Mouse (Mus musculus) liver, adult 2 months (tissue): ENCODE measurements around the gene Aurkb. TPM values are rescaled to one million over a fixed set of nuclear protein-coding genes. Genes with fewer than 3 reads are reported as not detected.
A peak's percentile ranks its signal among the peaks of the same experiment; 100 is the strongest.
"Not testable (repeated sequence)": the region's sequence is repeated elsewhere in the genome, so short reads cannot be mapped to it uniquely, and the experiment has no call there.

Experiments used
- DNase-seq: peaks from one replicate; pipeline ENCODE4 v3.0.0-alpha.2; 2011; ENCODE audit warnings: low read depth, low spot score; ENCODE audit errors: extremely low read depth
- H3K27ac ChIP-seq: fragments of 200-500 bp; replicated peaks from 2 replicates; pipeline ENCODE4 v1.5.1; 2012; ENCODE audit warnings: low read depth, mild to moderate bottlenecking, control low read depth, inconsistent platforms, low read length; ENCODE audit not compliant: insufficient read depth
- H3K27me3 ChIP-seq: fragments of 200-500 bp; 2 replicates; pipeline ENCODE4 v1.6.1; 2012; ENCODE audit warnings: mild to moderate bottlenecking, moderate library complexity, low read length, inconsistent platforms; ENCODE audit not compliant: control insufficient read depth, insufficient read depth
- H3K36me3 ChIP-seq: fragments of 200-500 bp; 2 replicates; pipeline ENCODE4 v1.6.1; 2012; ENCODE audit warnings: low read length, inconsistent platforms; ENCODE audit not compliant: control insufficient read depth, insufficient read depth
- H3K4me1 ChIP-seq: fragments of 200-500 bp; 2 replicates; pipeline ENCODE4 v1.6.1; 2011; ENCODE audit warnings: low read length; ENCODE audit not compliant: control insufficient read depth, insufficient read depth
- H3K4me3 ChIP-seq: fragments of 200-500 bp; 2 replicates; pipeline ENCODE4 v1.5.1; 2011; ENCODE audit warnings: low read depth, mild to moderate bottlenecking, control low read depth, low read length, moderate library complexity; ENCODE audit not compliant: insufficient read depth
- H3K79me2 ChIP-seq: fragments of 200-500 bp; 2 replicates; pipeline ENCODE4 v1.6.1; 2012; ENCODE audit warnings: inconsistent platforms, mild to moderate bottlenecking, low read length, moderate library complexity; ENCODE audit not compliant: control insufficient read depth, insufficient read depth
- H3K9ac ChIP-seq: fragments of 200-500 bp; 2 replicates; pipeline ENCODE4 v1.6.1; 2012; ENCODE audit warnings: low read depth, mild to moderate bottlenecking, control low read depth, inconsistent platforms, low read length
- CTCF ChIP-seq: fragments of 200-500 bp; IDR thresholded peaks from 2 replicates; pipeline ENCODE4 v1.5.1; 2011; ENCODE audit warnings: low read depth, low read length, control low read depth
- POLR2A ChIP-seq: fragments of 200-500 bp; IDR thresholded peaks from 2 replicates; pipeline ENCODE4 v1.6.1; 2011; ENCODE audit warnings: low read length, control low read depth; ENCODE audit not compliant: insufficient read depth; ENCODE audit errors: extremely low read depth
- WGBS: fragments of 180-500 bp; shearing (Covaris S2); methylation state at CpG from one replicate; pipeline ENCODE4 v1.1.7; 2018; 5-methylcytosine and 5-hydroxymethylcytosine counted together
- polyA plus RNA-seq: library from polyadenylated mRNA; depleted of rRNA; stranded (reverse); fragments of >200 nt; gene quantifications from 2 replicates; pipeline ENCODE4 v1.2.3, GENCODE M21; 2012; rRNA removed
- total RNA-seq: library from RNA; depleted of rRNA; stranded (reverse); fragments of >200 nt; gene quantifications from 2 replicates; pipeline ENCODE4 v1.2.3, GENCODE M21; 2014; rRNA removed

Gene Aurkb
- total RNA-seq (0.37 and 1.2 TPM in 2 replicates), polyA plus RNA-seq (0.34 and 0.66 TPM in 2 replicates)

GRCm38 (mm10) chr11:69045531-69046394, at the start of gene Aurkb:
Aurkb (plus strand) TSS chr11:69045647.
- peak within 1 kb of the TSS; percentile 50 for H3K9ac ChIP-seq
- H3K36me3 ChIP-seq: no peaks in the 10 kb centered on the region
- no peaks in the 10 kb centered on the region for H3K79me2 ChIP-seq
- peak within 1 kb of the TSS; percentile 72 for H3K4me3 ChIP-seq
- H3K27me3 ChIP-seq: no peaks in the 10 kb centered on the region
- H3K4me1 ChIP-seq: peaks cover 2% of the 10 kb centered on the region
- no peak for TF ChIP-seq POLR2A
- under 1% methylated on average over 54 of the region's 54 CpGs for WGBS
- DNase-seq: peak; percentile 75
- H3K27ac ChIP-seq: no peak within 1 kb of the TSS

GRCm38 (mm10) chr11:68997080-68997479, 48.4 kb upstream of the Aurkb start:
- Histone ChIP-seq H3K27me3 (no peaks in the 10 kb centered on the region), H3K36me3 (peaks cover 22% of the 10 kb centered on the region), H3K4me3 (no peak overlapping the region), H3K79me2 (no peaks in the 10 kb centered on the region), H3K9ac (no peak overlapping the region), H3K4me1 (no peaks in the 10 kb centered on the region), H3K27ac (no peak overlapping the region)
- TF ChIP-seq CTCF (no peak), POLR2A (no peak)
- DNase-seq: no peak
- 89% methylated on average over 4 of the region's 4 CpGs for WGBS

- DNase-seq, H3K79me2 ChIP-seq, H3K27me3 ChIP-seq, H3K4me1 ChIP-seq, H3K27ac ChIP-seq, H3K4me3 ChIP-seq, H3K9ac ChIP-seq: not testable (repeated sequence)
- 84% methylated on average over 4 of the region's 4 CpGs for whole genome bisulfite sequencing
- peaks cover 14% of the 10 kb centered on the region; the same call in 1 of the 2 replicates for H3K36me3 ChIP-seq
Measured at GRCm38 (mm10) chr11:69002782-69003181, 42.7 kb upstream of the Aurkb start.

GRCm38 (mm10) chr11:69003592-69003991, 41.9 kb upstream of the Aurkb start:
- WGBS: 72% methylated on average over 4 of the region's 4 CpGs
- H3K36me3 ChIP-seq: peaks cover 10% of the 10 kb centered on the region; the same call in 1 of the 2 replicates

GRCm38 (mm10) chr11:69005193-69005592, 40.3 kb upstream of the Aurkb start:
- Histone ChIP-seq H3K36me3 (peaks cover 6% of the 10 kb centered on the region; the same call in 1 of the 2 replicates), H3K4me1 (0 out of 2 replicates have a peak, but pooled peaks cover 2% of the 10 kb centered on the region), H3K27me3 (no peaks in the 10 kb centered on the region), H3K27ac (no peak overlapping the region), H3K4me3 (no peak overlapping the region), H3K9ac (no peak overlapping the region), H3K79me2 (no peaks in the 10 kb centered on the region)
- no peak for DNase-seq
- TF ChIP-seq POLR2A (no peak), CTCF (no peak)
- WGBS: 85% methylated on average over 7 of the region's 7 CpGs

More at GRCm38 (mm10) chr11:69003592-69003991, 41.9 kb upstream of the Aurkb start:
- no peak overlapping the region for H3K9ac ChIP-seq
- no peaks in the 10 kb centered on the region for H3K79me2 ChIP-seq
- H3K4me3 ChIP-seq: no peak overlapping the region
- H3K4me1 ChIP-seq: 0 out of 2 replicates have a peak, but pooled peaks cover 2% of the 10 kb centered on the region
- H3K27me3 ChIP-seq: no peaks in the 10 kb centered on the region
- H3K27ac ChIP-seq: no peak overlapping the region
- no peak for DNase-seq
- no peak for TF ChIP-seq POLR2A
- TF ChIP-seq CTCF: no peak

- not testable (repeated sequence) for H3K9ac ChIP-seq, H3K4me3 ChIP-seq, H3K79me2 ChIP-seq, H3K27me3 ChIP-seq, H3K36me3 ChIP-seq, H3K4me1 ChIP-seq, DNase-seq, H3K27ac ChIP-seq
Measured at GRCm38 (mm10) chr11:69006575-69006974, 38.9 kb upstream of the Aurkb start.
